Mouse (Mus musculus): ENCODE results near the gene Sdc1.

Sdc1 gene

DNA sequence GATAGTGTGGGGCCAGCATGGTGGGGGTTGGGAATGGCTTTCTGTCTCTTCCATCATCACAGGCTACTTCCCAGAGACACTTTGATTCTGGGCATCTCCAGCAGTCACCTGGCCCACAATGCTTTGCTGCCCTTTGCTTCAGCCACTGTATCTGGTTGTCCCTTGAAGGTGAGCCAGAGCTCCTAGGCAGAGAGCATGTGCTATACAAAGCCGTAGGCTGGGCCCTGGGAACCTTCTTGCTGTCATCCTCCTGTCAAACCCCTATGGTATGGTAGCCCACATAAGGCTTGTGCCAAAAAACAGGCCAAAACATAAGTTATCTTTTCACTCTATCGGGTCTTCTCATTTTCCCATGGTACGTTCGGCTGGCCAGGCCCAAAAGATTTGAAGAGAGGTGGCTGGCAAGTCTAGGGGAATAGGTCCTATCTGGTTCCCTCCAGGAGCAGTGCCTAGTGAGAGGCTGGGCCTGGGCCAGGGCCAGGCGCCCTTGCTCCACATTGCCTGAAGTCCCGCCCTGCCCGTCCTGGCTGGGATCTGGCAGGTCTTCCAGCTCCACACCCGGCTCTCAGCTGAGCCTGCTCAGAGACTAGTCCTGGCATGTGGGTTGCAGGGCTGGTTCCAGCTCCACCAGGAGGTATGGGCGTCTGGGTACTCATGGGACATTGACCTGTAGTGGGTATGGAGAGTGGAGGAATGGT lies 10.7 kb downstream of the Sdc1 start:
- peak; percentile 67 for DNase-seq (ENCODE audit: low read depth, low spot score)

DNA sequence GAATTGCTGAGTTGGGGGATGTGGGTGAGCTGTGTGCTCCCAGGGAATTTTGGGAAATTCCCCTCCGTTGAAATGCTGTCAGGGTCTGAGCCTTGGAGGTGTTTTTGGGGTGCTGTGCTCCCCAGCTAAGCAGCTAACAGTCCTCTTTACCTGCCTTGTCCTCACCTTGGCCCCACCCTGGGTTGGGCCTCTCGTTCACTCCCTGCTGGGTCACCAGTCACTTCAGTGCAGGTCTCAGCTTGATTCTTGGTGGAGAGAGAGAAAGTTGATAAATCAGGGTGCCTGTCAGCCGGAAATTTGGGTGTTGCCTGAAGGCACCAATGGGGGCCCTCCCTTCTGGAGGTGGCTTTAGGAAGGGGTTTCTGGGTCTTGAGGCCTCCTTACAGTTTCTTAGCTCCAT lies 11.4 kb downstream of the Sdc1 start:
- DNase-seq (ENCODE audit: low read depth, low spot score), result no peak

DNA sequence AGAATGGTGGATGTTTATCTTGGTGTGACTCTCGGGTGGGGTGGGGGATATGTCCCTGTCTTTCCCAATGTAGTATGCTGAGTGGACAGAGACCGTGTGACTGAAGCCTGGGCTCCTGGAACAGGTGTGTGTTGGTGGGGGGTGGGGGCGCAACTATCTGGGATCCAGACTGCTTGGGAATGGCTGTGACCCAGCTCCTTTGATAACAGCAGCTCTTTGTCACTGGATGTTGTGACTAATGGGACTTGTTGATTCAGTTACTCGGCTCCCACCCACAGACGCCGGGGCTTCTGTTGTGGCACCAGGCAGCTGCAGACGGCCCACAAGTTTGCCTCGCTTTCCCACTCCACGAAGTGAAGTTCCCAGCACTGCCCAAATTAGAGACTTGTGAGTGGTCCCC lies 13.1 kb downstream of the Sdc1 start:
- DNase-seq (ENCODE audit: low read depth, low spot score), result no peak

DNA sequence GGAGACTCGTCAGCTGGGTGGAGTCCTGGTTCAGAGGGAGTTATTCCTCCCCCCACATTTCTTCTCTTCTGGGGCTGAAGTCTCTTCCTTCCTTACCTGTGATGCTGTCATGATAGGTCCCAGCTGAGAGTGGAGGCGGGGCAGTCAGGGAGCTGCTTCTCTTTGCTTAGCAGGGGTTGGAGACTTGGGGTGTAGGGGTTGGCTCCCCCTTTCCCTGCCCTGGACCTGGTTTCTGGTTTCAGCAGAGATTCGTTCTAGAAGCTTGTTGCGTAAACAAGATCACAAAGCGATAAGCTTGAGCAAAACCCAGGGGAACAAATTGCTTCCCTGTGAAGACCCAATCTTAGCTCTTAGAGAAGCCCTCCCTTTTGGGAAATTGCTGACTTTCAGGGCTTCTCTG lies 15.4 kb downstream of the Sdc1 start:
- DNase-seq (ENCODE audit: low read depth, low spot score), result no peak

DNA sequence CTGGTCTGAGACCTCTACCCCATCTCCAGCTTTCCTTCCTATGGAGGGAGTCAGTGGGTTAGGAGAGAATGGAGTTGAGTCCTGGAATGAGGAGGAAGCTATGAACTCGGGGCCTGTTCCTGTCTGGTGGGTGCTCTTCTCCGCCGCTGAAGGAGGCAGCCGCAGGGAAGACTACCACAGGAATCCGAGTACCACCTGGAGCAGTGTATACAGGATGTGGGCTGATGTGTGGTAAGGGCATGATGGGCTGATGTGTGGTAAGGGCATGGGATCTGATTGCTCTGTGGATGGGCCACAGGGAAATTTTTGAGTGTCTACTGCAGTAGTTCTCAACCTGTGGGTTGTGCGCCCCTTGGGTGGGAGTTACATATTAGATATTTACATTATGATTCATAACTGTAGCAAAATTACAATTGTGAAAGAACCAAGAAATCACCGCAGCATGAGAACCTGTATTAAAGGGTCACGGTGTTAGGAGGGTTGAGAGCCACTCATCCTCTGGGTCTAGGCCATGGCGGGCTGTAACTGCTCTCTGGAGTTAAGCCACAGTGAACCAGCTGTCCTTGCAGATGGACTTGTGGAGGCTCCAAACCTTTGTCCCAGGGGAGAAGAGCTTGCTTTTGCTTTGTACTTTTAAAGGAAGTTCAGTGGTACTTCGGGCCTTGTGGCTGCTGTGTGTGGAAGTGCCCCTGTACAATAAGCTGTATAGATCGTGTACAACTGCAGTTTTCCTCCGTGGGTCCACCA lies 16.0 kb downstream of the Sdc1 start:
- DNase-seq (ENCODE audit: low read depth, low spot score), result peak; percentile 51

DNA sequence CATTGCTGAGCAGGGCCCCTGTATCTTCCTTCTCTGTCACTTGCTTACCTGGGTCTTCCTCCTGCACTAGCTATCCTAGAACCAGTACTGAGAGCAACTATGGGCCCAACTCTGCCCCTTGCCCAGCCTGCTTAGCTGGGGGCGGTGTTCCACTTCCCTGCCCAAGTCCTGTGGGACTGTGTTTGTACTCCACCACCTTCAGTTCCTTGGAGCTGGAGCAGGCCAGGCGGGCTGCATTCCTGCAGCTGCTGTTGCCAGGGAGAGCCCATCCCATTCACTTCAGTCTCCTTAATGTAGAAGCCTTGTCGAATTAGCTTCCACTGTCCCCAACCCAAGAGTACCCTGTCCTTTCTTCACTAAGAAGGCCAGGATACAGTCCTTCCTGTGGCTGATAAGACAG lies 17.3 kb downstream of the Sdc1 start:
- no peak for DNase-seq (ENCODE audit: low read depth, low spot score)

DNA sequence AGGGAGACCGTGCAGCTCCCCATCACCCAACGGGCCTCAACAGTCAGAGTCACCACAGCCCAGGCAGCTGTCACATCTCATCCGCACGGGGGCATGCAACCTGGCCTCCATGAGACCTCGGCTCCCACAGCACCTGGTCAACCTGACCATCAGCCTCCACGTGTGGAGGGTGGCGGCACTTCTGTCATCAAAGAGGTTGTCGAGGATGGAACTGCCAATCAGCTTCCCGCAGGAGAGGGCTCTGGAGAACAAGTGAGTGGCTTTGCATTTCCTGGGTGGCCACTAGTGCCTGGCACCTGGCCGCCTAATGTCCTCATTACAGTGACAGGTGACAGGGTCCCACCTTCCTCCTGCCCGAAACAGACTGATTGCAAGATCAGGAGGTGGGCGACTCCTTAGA lies 19.5 kb downstream of the Sdc1 start:
- DNase-seq (ENCODE audit: low read depth, low spot score), result no peak

DNA sequence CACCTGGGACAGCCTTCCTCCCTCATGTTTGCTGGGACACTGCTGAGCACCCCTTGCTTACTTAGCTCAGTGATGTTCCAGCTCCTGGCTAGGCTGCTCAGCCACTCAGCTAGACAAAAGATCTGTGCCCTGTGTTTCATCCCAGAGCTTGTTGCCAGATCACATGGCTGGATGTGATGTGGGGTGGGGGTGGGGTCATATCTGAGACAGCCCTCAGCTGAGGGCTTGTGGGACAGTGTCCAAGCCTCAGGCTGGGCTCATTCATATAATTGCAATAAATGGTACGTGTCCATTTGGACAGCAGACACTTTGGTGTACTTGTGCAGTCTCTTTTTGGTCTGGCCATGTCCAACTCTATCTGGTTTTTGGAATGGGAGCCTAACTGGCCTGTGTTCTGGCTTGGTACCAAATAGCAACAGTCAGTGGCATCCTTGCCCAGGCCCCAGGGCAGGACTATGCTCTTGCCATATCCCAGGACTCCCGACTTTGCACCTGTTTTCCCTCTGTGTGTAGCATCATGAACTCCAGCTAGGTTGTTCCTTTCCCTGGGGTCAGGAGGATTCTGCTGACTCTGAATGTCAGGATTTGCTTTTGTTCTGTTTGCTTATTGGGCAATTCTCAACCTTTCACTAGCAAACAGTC lies 22.4 kb downstream of the Sdc1 start:
- DNase-seq (ENCODE audit: low read depth, low spot score), result no peak

DNA sequence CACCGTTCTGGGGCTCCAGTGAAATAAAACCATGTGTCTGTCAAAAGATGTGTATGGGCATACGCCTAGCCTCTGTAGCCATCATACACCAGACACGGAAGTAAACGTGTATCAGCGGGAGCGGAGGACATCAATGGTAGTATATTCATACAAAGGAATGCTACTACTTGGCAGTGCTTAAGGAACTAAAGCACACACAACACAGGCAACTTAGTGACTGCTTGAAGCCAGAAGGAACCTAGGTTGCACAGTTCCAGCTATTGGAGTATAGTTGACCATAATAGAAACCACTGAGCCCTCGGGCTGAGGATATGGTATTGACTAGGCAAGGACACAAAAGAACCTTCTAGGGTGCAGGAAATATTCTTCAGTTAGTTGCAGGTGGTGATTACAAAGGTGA lies 26.8 kb downstream of the Sdc1 start:
- DNase-seq (ENCODE audit: low read depth, low spot score), result no peak

DNA sequence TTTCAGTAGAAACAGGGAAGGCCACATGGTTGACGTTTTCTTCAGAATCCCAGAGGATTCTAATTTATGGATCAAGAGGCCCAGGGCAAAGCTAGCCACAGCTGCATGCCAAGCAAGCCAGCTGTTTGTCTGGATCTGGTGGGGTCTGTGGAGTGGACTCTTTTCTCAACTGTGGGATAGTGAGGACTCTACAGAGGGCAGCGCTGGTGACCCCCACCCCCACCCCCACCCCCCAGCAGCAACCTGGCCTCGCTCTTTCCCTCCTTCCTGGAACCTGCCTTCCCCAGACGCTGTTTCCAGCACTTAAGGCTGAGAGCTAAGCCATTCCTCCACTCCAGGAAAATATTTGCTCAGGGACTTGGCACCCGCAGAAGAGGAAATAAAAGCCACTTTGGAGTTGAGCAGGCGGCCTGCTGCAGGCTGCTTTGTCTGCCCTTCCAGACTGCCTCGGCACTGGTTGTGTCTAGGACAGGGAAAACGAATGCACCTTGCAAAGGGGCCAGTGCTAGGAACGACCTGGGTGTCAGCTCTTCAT lies 27.4 kb downstream of the Sdc1 start:
- no peak for DNase-seq (ENCODE audit: low read depth, low spot score)

DNA sequence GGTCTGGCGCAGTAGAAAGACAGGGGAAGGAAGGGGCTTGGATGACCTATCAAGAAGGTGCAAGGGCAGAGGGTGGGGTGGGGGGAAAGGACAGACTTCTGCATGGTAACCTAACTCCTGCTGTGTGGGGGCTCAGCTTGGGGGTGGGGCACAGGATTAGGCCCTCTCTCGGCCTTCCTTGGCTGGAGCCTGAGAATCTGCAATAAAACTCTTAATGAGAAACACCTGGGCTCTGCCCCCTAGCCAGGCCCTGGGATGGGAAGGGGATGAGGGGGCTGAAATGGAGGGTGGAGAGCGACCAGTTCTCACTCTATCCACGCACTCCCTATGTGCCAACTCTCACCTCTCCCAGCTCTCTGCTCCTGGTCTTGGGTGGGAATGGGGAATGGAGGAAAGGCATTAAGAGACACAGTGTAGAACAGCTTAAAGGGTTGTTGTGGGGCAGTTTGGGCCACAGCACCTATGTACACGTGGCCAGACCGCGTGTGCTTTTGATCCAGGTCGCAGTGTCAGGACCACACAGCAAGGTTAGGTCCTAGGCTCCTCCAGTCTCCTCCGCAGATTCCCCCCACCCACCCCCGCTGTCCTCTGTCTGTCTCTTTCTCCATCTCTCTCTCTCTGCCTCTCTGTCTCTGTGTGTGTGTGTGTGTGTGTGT lies 32.4 kb downstream of the Sdc1 start:
- no peak for DNase-seq (ENCODE audit: low read depth, low spot score)

DNA sequence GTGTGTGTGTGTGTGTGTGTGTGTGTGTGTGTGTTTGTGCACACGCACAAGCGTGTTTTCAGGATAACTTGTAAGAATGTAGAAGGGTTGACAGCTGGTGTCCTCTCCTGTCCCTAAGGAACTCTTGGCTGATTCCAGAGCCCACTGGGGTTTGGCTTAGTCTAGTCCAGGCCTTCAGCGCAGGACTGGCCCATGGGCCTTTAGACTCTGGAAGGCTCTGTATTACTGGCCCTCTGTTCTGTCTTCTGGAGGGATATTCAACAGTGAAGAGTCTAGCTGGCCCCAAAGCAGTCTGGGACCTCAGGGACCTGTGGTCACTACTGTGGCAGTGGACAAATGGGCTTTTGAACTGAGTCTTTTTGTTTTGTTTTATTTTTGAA lies 32.9 kb downstream of the Sdc1 start:
- DNase-seq (ENCODE audit: low read depth, low spot score), result no peak

DNA sequence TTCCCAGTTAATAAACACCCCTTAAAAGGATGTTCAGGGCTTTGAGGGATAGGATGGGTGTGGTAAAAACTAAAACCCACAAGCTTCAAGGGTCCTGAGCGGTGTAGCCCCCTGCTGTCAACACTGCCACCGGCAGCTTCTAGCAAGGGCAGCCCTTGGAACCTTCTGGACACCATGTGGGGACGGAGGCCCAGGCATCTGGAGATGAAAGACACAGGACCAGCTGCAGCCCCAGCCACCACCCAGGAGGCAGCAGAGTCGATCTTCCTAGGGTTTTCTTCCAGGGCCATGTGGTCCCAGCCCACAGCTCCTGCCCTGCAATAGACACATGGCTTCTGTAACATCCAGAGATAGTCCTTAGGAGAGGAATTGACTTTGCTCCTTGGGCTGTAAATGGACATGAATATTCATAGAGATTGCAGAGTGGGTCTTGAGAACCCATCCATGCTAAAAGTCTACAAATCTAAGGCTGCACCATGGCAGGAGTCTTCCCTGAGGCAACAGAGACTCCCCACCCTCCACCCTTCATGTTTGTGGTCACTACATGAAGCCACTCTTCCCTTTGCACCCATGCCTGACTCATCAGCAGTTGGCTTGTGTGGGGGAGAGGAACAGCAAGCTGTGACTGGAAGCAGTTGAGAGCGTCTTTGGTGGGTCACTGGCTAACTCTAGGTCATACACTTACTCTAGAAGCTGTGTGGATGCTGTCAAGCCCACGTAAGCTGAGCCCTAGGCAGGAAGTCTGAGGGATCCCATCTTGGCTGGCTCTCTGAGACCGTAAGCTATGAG lies 34.0 kb downstream of the Sdc1 start:
- peak; percentile 78 for DNase-seq (ENCODE audit: low read depth, low spot score)

DNA sequence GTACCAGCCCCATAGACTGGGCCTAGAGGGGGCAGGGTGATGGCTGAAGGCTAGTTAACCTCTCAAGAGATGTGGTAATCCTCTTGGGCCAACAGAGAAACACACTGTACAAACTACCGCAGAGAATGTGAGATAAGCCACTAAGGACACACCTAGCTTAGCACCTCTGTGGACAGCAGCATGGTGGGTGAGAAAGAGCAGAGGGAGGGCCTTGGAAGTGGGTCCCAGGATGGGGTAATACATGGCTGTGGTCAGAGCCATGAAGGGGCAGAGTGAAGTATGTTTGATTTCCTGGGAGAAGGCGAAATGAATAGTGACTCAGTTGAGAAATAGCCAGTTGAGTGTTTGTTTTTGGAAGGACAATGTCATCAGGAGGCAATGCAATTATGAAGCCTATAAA lies 38.0 kb downstream of the Sdc1 start:
- peak; percentile 70 for DNase-seq (ENCODE audit: low read depth, low spot score)

DNA sequence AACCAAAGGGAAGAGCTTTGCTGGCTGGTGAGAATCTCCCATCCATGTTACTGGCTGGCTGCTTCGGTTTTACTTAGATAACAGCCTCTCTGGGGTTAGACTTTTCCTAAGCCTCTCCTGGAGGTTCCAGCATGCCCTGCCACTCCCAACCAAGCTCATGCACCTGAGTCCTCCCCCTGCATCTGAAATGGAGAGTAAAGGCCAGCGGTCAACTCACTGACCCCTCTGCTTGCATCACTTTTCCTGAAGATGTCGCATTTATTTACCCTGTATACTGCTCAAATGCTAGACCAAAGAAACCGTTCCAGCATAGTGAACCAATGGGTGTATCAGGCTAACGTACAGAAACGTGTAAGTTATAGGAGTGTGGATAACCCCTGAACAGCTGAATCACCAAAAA lies 38.5 kb downstream of the Sdc1 start:
- DNase-seq (ENCODE audit: low read depth, low spot score), result no peak

DNA sequence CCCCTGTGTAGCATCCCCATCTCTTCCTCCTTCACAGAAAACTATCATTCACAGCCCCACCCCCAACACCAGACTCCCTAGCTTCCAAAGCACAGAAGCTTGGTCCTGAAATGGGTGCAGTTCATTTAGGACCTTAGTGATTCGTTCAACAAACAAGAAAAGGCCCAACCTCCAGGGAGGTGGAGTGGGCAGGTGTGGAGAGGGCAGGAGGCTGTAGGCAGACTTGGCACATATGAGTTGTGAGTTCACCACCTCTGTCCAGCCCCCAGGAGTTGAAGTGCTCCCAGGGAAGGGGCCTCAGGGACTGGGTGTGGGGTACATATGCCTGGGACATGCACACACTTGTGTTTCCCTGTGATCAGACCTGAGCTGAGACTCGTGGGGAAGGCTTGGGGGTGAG lies 39.8 kb downstream of the Sdc1 start:
- DNase-seq (ENCODE audit: low read depth, low spot score), result no peak

DNA sequence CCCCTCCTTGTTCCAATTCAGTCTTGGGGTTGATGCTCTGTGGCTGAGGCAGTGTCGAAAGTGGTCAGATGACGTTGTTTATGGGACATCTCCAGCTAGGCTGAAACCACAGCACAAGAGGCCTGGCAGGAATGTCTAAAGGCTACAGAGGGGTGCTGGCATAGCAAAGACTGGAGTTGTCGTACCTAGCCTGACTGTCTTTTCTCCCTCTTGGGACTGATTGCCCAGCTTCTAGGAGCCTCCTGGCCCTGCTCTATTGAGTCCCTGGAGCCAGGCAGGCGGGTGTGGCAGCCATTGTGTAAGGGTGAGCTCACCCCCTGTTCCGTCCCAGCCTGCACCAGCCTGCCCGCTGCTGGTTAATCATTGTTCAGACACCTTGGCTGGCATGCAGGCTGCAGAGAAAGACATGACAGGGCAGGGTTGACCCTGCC lies 40.3 kb downstream of the Sdc1 start:
- peak; percentile 59 for DNase-seq (ENCODE audit: low read depth, low spot score)

DNA sequence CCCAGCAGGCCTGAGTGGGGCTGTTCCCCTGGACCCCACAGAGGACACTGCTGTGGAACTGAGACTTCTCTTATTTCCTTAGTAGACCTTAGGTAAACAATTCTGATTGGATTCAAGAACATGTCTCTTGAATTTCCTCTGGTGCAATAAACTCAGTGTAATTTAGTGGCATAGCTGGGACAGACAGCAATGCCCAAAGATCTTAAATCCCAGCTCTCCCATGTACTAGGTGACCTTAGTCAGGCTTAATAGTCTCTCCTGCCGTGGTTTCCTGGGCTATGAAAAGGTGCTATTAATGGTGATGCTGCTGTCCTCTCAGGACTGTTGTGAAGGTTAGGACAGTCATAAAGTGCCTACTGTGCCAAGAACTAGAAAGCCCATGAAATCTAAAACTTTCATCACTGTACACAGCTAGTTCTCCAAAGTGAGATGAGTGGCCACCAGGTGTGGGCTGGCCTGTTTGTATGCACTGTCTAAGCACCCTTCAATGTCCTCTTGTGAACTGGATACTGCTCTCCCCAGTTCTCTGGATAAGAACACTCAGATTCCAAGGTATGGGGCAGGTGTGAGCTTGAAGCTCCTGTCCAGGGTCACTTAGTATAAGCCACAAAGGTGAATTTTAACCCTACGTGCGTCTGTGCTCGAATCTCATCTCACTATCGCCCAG lies 40.9 kb downstream of the Sdc1 start:
- DNase-seq (ENCODE audit: low read depth, low spot score), result no peak

DNA sequence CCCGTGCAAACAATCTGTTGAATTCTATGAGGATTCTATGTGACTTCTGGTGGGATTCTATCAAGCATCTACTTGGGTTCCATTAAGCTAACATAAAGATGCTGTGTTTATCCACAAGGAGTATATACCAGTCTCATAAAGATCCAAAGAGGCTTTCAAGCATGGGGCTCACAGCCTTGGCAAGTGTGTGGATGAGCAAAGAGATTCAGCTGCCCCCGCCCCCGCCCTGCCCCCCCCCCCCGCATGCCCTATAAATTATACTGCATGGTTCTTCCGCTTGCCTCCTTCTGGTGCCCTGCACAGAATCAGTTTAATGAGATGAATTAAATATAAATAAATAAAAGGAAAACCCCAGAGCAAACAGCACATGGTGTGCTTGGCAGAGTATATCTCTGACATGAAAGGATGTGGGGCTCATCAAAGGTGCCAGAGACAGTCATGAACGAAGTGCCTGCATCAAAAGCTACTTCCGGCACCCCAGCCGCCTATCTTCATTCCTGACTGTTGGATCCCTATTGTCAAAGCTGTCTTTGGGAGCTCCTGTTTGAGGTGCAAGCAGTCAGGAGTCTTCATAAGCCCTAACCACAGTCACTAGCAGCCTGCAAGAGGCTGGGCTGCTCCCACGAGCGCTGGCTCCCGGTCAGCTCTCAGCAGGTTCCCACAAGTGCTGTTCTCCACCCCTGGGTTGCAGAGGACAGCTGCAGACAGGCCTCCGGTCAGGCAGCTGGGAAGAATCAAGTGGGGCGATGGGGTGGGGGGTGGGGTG lies 46.5 kb downstream of the Sdc1 start:
- no peak for DNase-seq (ENCODE audit: low read depth, low spot score)

DNA sequence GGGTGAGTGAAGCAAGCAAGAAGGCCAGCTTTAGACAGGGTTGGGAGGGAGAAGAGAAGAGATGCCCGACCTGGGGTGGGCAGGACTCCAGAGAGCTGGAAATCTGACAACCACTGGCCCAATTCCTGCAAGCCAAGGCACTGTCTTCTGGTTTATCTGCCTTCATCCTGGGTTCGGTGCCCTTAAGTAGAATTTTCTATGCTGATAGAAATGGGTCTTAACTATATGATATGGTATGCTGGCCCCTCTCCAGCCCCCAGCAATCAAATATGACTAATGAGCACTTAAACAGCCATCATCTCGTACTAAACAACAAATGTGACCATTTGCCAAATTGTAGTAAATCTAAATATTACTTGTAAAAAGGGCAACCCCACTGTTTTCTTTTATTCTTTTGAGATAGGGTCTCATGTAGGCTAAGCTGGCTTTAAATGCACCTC lies 47.1 kb downstream of the Sdc1 start:
- no peak for DNase-seq (ENCODE audit: low read depth, low spot score)

Data from 3T3-L1 (cell line).